In genomic region chr8:84967532-84968304, GRCm38 (mm10) we compare ENCODE assay signal across 14 mouse cellular contexts. TPM values are rescaled to one million over a fixed set of nuclear protein-coding genes. Genes with fewer than 3 reads are reported as not detected.
A peak's percentile ranks its signal among the peaks of the same experiment; 100 is the strongest.
DNase-seq lines count a peak whose midpoint lies in the region; ATAC-seq and TF ChIP-seq lines count a peak whose summit lies in the region.
"Had no signal": no experiment of that assay in that cellular context is flagged by ENCODE, and none has a peak within 500 bp of the region (broad histone marks: within the 10 kb centered on the region; RNA-seq: fewer than 3 reads in every experiment).

No protein-coding gene starts in this region.

- peaks cover 3% of the 10 kb centered on the region; the same call in 1 of the 2 replicates for H3K36me3 ChIP-seq in lung, postnatal 0 days (ENCODE audit: insufficient read depth, low read length)
- peaks cover 26% of the 10 kb centered on the region for H3K36me3 ChIP-seq in embryonic facial prominence, embryonic 13.5 days
- H3K36me3 ChIP-seq in macrophage (ENCODE audit: inconsistent target) = peaks cover 18% of the 10 kb centered on the region

- H3K79me2 ChIP-seq in macrophage (ENCODE audit: inconsistent target) = peaks cover 13% of the 10 kb centered on the region

- H3K4me2 ChIP-seq in lung, postnatal 0 days (replicated peaks; ENCODE audit: low read depth, low read length) = no peak overlapping the region
- H3K4me2 ChIP-seq in embryonic facial prominence, embryonic 13.5 days = peak overlapping the region; percentile 94

- H3K27ac ChIP-seq in gastrocnemius, adult 2 months = 0 out of 2 replicates have a peak overlapping the region, but pooled peaks have one; percentile 16
- 0 out of 2 replicates have a peak overlapping the region, but pooled peaks have one; percentile 87 for H3K27ac ChIP-seq in lung, postnatal 0 days (ENCODE audit: low read length)
- no peak overlapping the region for H3K27ac ChIP-seq in embryonic facial prominence, embryonic 13.5 days
- peak overlapping the region; percentile 88 for H3K27ac ChIP-seq in macrophage

- no peaks in the 10 kb centered on the region for H3K27me3 ChIP-seq in lung, postnatal 0 days (replicated peaks; ENCODE audit: insufficient read depth, low read length)
- no peaks in the 10 kb centered on the region for H3K27me3 ChIP-seq in embryonic facial prominence, embryonic 13.5 days
- H3K27me3 ChIP-seq: CH12.LX; embryonic facial prominence, embryonic 12.5 days had no signal

- H3K4me3 ChIP-seq in gastrocnemius, adult 2 months = no peak overlapping the region
- H3K4me3 ChIP-seq in lung, postnatal 0 days (ENCODE audit: low read depth, low read length) = no peak overlapping the region
- no peak overlapping the region for H3K4me3 ChIP-seq in embryonic facial prominence, embryonic 13.5 days
- H3K4me3 ChIP-seq in macrophage (ENCODE audit: inconsistent target) = no peak overlapping the region

- H3K9me3 ChIP-seq in lung, postnatal 0 days (ENCODE audit: low read length) = no peaks in the 10 kb centered on the region
- no peaks in the 10 kb centered on the region for H3K9me3 ChIP-seq in embryonic facial prominence, embryonic 13.5 days
- H3K9me3 ChIP-seq: embryonic facial prominence, embryonic 12.5 days had no signal

- no peak for TF ChIP-seq EP300 in lung, postnatal 0 days (IDR thresholded peaks at IDR 0.05)

- intact Hi-C loops in gastrocnemius, adult 2 months (cut with DNase I) = loop anchor here (5.0 kb wide), 1 partner anchor 60 kb away; the partner anchor contains the start of genes Asna1 and Trir

- DNase-seq in gastrocnemius, adult 2 months = peak; percentile 25
- no peak for DNase-seq in gastrocnemius, postnatal 4 days (ENCODE audit: low spot score in 2 of 2)
- DNase-seq in lung, postnatal 0 days (ENCODE audit: low spot score) = no peak
- DNase-seq in lung, adult 18-20 months = no peak
- no peak for DNase-seq in cerebellum, postnatal 25 days
- no peak for DNase-seq in adipocyte (ENCODE audit: low spot score)
- DNase-seq: kidney, postnatal 36 days; left cerebral cortex, postnatal 4 days; thymus, adult 2 months had no signal

- no peak for ATAC-seq in lung, postnatal 0 days
- no peak for ATAC-seq in embryonic facial prominence, embryonic 13.5 days (ENCODE audit: insufficient number of reproducible peaks, insufficient read depth, low FRiP score, low TSS enrichment, low read depth)

- WGBS in lung, postnatal 0 days = 86% methylated on average over 13 of the region's 13 CpGs
- 88% methylated on average over 13 of the region's 13 CpGs for WGBS in embryonic facial prominence, embryonic 13.5 days
- WGBS in macrophage (ENCODE audit: missing documents) = 93% methylated on average over 13 of the region's 13 CpGs

- peaks cover 24% of the 10 kb centered on the region; the same call in 1 of the 2 replicates for H3K4me1 ChIP-seq in lung, postnatal 0 days (ENCODE audit: insufficient read depth, low read depth, low read length)
- peaks cover 47% of the 10 kb centered on the region for H3K4me1 ChIP-seq in embryonic facial prominence, embryonic 13.5 days

- TF ChIP-seq CTCF in gastrocnemius, adult 2 months (IDR thresholded peaks at IDR 0.05) = no peak
- TF ChIP-seq CTCF in lung, postnatal 0 days (IDR thresholded peaks at IDR 0.05) = no peak

- H3K9ac ChIP-seq in lung, postnatal 0 days (replicated peaks; ENCODE audit: low read depth) = no peak overlapping the region
- no peak overlapping the region for H3K9ac ChIP-seq in embryonic facial prominence, embryonic 13.5 days

RNA-seq across cellular contexts. Expression of gene Gm49661, which starts 1.5 kb away (rescaled TPM):
- total RNA-seq in gastrocnemius, adult 2 months (2021) = not detected
- total RNA-seq in gastrocnemius, postnatal 4 days (2021) = 1 to 10 TPM in 1 of 2 experiments, not detected in 1; 2.0 TPM
- 1.1 TPM in 1 of 2 replicates, not detected in the other for polyA plus RNA-seq in lung, postnatal 0 days (2015; fragmentation: Nextera tagmentation; extraction: Ambion mirVana)
- polyA plus RNA-seq in embryonic facial prominence, embryonic 13.5 days (2015; fragmentation: Nextera tagmentation; extraction: Ambion mirVana) = not detected in 2 replicates
- not detected for total RNA-seq in macrophage (2018; cell fraction: chromatin; rRNA removed)
- total RNA-seq in macrophage (2018; cell fraction: cytosol; rRNA removed) = not detected
- not detected for total RNA-seq in macrophage (2018; cell fraction: nucleus; rRNA removed)
- polyA plus RNA-seq in macrophage (2018) = not detected in 3 replicates
- total RNA-seq: left cerebral cortex, postnatal 4 days had no signal
- polyA plus RNA-seq: embryonic facial prominence, embryonic 12.5 days; heart, embryonic 14.5 days; thymus, adult 2 months had no signal

RNA-seq across cellular contexts. Expression of gene Prdx2, which starts 1.7 kb away (rescaled TPM):
- 100 to 1,000 TPM; 151 to 245 TPM for total RNA-seq in gastrocnemius, adult 2 months (2021)
- total RNA-seq in gastrocnemius, postnatal 4 days (2021) = 100 to 1,000 TPM; 317 to 327 TPM
- polyA plus RNA-seq in lung, postnatal 0 days (2015; fragmentation: Nextera tagmentation; extraction: Ambion mirVana) = 337 and 356 TPM in 2 replicates
- polyA plus RNA-seq in embryonic facial prominence, embryonic 13.5 days (2015; fragmentation: Nextera tagmentation; extraction: Ambion mirVana) = 888 and 1,010 TPM in 2 replicates
- 10 to 100 TPM in 17 of 26 experiments, 1 to 10 TPM in 9; 2.5 to 77.4 (median 20.3) TPM for total RNA-seq in macrophage (2018; cell fraction: chromatin; rRNA removed)
- total RNA-seq in macrophage (2018; cell fraction: cytosol; rRNA removed) = 100 to 1,000 TPM; 154 to 304 (median 217) TPM
- 100 to 1,000 TPM in 6 of 26 experiments, 10 to 100 TPM in 20; 17.7 to 152 (median 72.0) TPM for total RNA-seq in macrophage (2018; cell fraction: nucleus; rRNA removed)
- polyA plus RNA-seq in macrophage (2018) = 77.7 to 148 TPM (median 146 TPM) in 3 replicates

RNA-seq across cellular contexts. Expression of gene Rnaseh2a, which starts 1.8 kb away (rescaled TPM):
- 10 to 100 TPM; 22.1 to 25.9 TPM for total RNA-seq in gastrocnemius, adult 2 months (2021)
- 10 to 100 TPM; 38.7 to 45.2 TPM for total RNA-seq in gastrocnemius, postnatal 4 days (2021)
- polyA plus RNA-seq in lung, postnatal 0 days (2015; fragmentation: Nextera tagmentation; extraction: Ambion mirVana) = 46.4 and 55.7 TPM in 2 replicates
- polyA plus RNA-seq in embryonic facial prominence, embryonic 13.5 days (2015; fragmentation: Nextera tagmentation; extraction: Ambion mirVana) = 93.2 and 94.5 TPM in 2 replicates
- 10 to 100 TPM in 19 of 26 experiments, 1 to 10 TPM in 7; 3.0 to 44.7 (median 19.1) TPM for total RNA-seq in macrophage (2018; cell fraction: chromatin; rRNA removed)
- 10 to 100 TPM; 26.6 to 53.3 (median 36.5) TPM for total RNA-seq in macrophage (2018; cell fraction: cytosol; rRNA removed)
- total RNA-seq in macrophage (2018; cell fraction: nucleus; rRNA removed) = 10 to 100 TPM in 24 of 26 experiments, 1 to 10 TPM in 2; 8.9 to 49.5 (median 24.1) TPM
- polyA plus RNA-seq in macrophage (2018) = 15.9 to 39.3 TPM (median 26.2 TPM) in 3 replicates

RNA-seq across cellular contexts. Expression of gene Junb, which starts 10.8 kb away (rescaled TPM):
- 10 to 100 TPM in 1 of 2 experiments, 1 to 10 TPM in 1; 5.7 to 10.1 TPM for total RNA-seq in gastrocnemius, adult 2 months (2021)
- total RNA-seq in gastrocnemius, postnatal 4 days (2021) = 10 to 100 TPM in 1 of 2 experiments, 1 to 10 TPM in 1; 10.0 to 10.1 TPM
- polyA plus RNA-seq in lung, postnatal 0 days (2015; fragmentation: Nextera tagmentation; extraction: Ambion mirVana) = 69.0 and 126 TPM in 2 replicates
- 10.4 and 11.2 TPM in 2 replicates for polyA plus RNA-seq in embryonic facial prominence, embryonic 13.5 days (2015; fragmentation: Nextera tagmentation; extraction: Ambion mirVana)
- 100 to 1,000 TPM in 24 of 26 experiments, 10 to 100 TPM in 2; 60.1 to 756 (median 302) TPM for total RNA-seq in macrophage (2018; cell fraction: chromatin; rRNA removed)
- total RNA-seq in macrophage (2018; cell fraction: cytosol; rRNA removed) = 1,000 to 10,000 TPM in 5 of 26 experiments, 100 to 1,000 TPM in 19, 10 to 100 TPM in 2; 75.1 to 1,747 (median 592) TPM
- 1,000 to 10,000 TPM in 7 of 26 experiments, 100 to 1,000 TPM in 18, 10 to 100 TPM in 1; 66.0 to 1,515 (median 743) TPM for total RNA-seq in macrophage (2018; cell fraction: nucleus; rRNA removed)
- 26.1 to 86.4 TPM (median 61.3 TPM) in 3 replicates for polyA plus RNA-seq in macrophage (2018)

RNA-seq across cellular contexts. Expression of gene Rtbdn, which starts 20.9 kb away (rescaled TPM):
- total RNA-seq in gastrocnemius, adult 2 months (2021) = not detected
- total RNA-seq in gastrocnemius, postnatal 4 days (2021) = not detected
- polyA plus RNA-seq in lung, postnatal 0 days (2015; fragmentation: Nextera tagmentation; extraction: Ambion mirVana) = not detected in 2 replicates
- 0.36 and 0.39 TPM in 2 replicates for polyA plus RNA-seq in embryonic facial prominence, embryonic 13.5 days (2015; fragmentation: Nextera tagmentation; extraction: Ambion mirVana)
- not detected for total RNA-seq in macrophage (2018; cell fraction: chromatin; rRNA removed)
- not detected for total RNA-seq in macrophage (2018; cell fraction: cytosol; rRNA removed)
- not detected for total RNA-seq in macrophage (2018; cell fraction: nucleus; rRNA removed)
- polyA plus RNA-seq in macrophage (2018) = not detected in 3 replicates
